Mouse (Mus musculus) myocyte (in vitro differentiated cells): ENCODE data around the gene Arhgef17. TPM values are rescaled to one million over a fixed set of nuclear protein-coding genes. Genes with fewer than 3 reads are reported as not detected.

Experiments
- H3K27me3 ChIP-seq: one replicate; pipeline ENCODE4 v1.6.1; 2011; ENCODE audit not compliant: control insufficient read depth, insufficient read depth, insufficient read length
- H3K36me3 ChIP-seq: one replicate; pipeline ENCODE4 v1.6.1; 2011; ENCODE audit not compliant: control insufficient read depth, insufficient read depth
- H3K4me2 ChIP-seq: one replicate; pipeline ENCODE4 v1.6.1; 2011; ENCODE audit warnings: low read depth, control low read depth
- H3K4me3 ChIP-seq: one replicate; pipeline ENCODE4 v1.5.1; 2011; ENCODE audit warnings: mild to moderate bottlenecking, control low read depth, moderate library complexity
- H3K79me2 ChIP-seq: one replicate; pipeline ENCODE4 v1.6.1; 2011; ENCODE audit not compliant: control insufficient read depth, insufficient read depth
- H3ac ChIP-seq: one replicate; pipeline ENCODE4 v1.6.1; 2011; ENCODE audit not compliant: control insufficient read depth, insufficient read length
- CEBPB ChIP-seq: IDR thresholded peaks from 2 replicates; pipeline ENCODE4 v1.6.1; 2011; ENCODE audit warnings: mild to moderate bottlenecking, moderate library complexity; ENCODE audit not compliant: poor library complexity, insufficient read depth, severe bottlenecking
- E2F4 ChIP-seq: IDR thresholded peaks from one replicate; pipeline ENCODE4 v1.6.1; 2011; ENCODE audit warnings: mild to moderate bottlenecking, control low read depth, moderate library complexity; ENCODE audit not compliant: insufficient read depth
- MAX ChIP-seq: IDR thresholded peaks from one replicate; pipeline ENCODE4 v1.6.1; 2011; ENCODE audit warnings: low read depth, mild to moderate bottlenecking, control low read depth
- MYOD1 ChIP-seq, 3 experiments: IDR thresholded peaks; one replicate each; pipeline ENCODE4 v1.6.1; 2011; ENCODE audit warnings: control low read depth in 2 of 3, low read depth in 2 of 3, mild to moderate bottlenecking in 2 of 3, moderate library complexity in 1 of 3; ENCODE audit not compliant: insufficient read length in 2 of 3, control insufficient read depth in 1 of 3
- MYOG ChIP-seq, 3 experiments: IDR thresholded peaks; one replicate each; pipeline ENCODE4 v1.6.1; 2011; ENCODE audit warnings: control low read depth in 2 of 3, low read depth in 2 of 3, mild to moderate bottlenecking in 2 of 3; ENCODE audit not compliant: insufficient read length in 2 of 3, control insufficient read depth in 1 of 3, insufficient read depth in 1 of 3
- POLR2A ChIP-seq: IDR thresholded peaks from one replicate; pipeline ENCODE4 v1.6.1; 2011; ENCODE audit warnings: low read depth, mild to moderate bottlenecking, control low read depth, moderate library complexity; ENCODE audit not compliant: insufficient read length
- POLR2AphosphoS2 ChIP-seq: IDR thresholded peaks from one replicate; pipeline ENCODE4 v1.6.1; 2011; ENCODE audit warnings: low read depth, control low read depth; ENCODE audit not compliant: insufficient read length
- REST ChIP-seq: IDR thresholded peaks from one replicate; pipeline ENCODE4 v1.6.1; 2011; ENCODE audit warnings: mild to moderate bottlenecking, control low read depth, moderate library complexity; ENCODE audit not compliant: insufficient read depth, insufficient read length
- SRF ChIP-seq: IDR thresholded peaks from one replicate; pipeline ENCODE4 v1.6.1; 2011; ENCODE audit warnings: low read depth; ENCODE audit not compliant: control insufficient read depth, insufficient read length
- TCF12 ChIP-seq: IDR thresholded peaks from one replicate; pipeline ENCODE4 v1.6.1; 2011; ENCODE audit warnings: mild to moderate bottlenecking, control low read depth; ENCODE audit not compliant: poor library complexity, insufficient read depth, severe bottlenecking
- TCF3 ChIP-seq: IDR thresholded peaks from one replicate; pipeline ENCODE4 v1.6.1; 2011; ENCODE audit warnings: low read depth, control low read depth; ENCODE audit not compliant: insufficient read length
- USF1 ChIP-seq: IDR thresholded peaks from one replicate; pipeline ENCODE4 v1.6.1; 2011; ENCODE audit warnings: low read depth, mild to moderate bottlenecking, control low read depth, moderate library complexity
- polyA plus RNA-seq: library from polyadenylated mRNA; unstranded; fragments of >200 nt; fragmentation: generic; extraction: Trizol; gene quantifications from one replicate; pipeline ENCODE4 v1.2.1, GENCODE M21; 2012; ENCODE audit warnings: missing spikeins

The Arhgef17 gene
- polyA plus RNA-seq, 1 experiment = 24.7 TPM

GRCm38 (mm10) chr7:100932481-100933007 is 637 bp upstream of the Arhgef17 start:
- Histone ChIP-seq H3K4me3 (peak overlapping the region; percentile 75), H3K36me3 (no peaks in the 10 kb centered on the region), H3K79me2 (peaks cover 33% of the 10 kb centered on the region)

DNA sequence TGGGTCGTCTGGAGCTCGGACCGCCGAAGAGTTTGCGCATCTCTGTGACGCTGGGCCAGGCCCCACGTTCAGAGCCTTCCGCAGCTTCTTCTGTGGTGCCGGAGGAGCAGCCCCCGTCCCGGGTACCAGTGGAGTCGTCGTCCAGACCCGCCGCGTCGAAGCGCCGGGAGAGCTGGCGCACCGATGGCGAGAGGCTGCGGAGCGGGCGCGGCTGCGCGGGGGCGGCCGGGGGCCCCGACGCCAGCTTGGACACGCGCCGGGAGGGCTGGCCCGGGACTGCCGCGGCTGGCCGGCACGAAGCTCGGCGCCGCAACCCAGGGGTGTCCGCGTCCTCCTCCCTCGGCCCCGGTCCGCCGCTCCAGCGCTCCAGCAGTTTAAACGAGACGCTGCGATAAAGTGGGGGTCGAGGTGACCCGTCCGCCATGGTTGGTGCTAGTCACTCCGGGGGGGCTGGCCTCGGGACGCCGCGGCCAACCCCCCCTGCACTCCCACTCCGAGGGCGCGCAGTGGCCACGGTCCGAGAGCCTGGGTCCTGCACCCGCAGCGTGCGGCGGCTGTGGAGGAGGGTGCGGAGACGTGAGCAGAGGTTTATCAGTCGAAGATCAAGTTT is 486 bp downstream of the Arhgef17 start:
- H3K36me3 ChIP-seq = no peaks in the 10 kb centered on the region
- peaks cover 45% of the 10 kb centered on the region for H3K79me2 ChIP-seq
- no peak for TF ChIP-seq E2F4
- no peak for TF ChIP-seq SRF
- no peak for TF ChIP-seq REST
- peak; percentile 54 for TF ChIP-seq POLR2A
- TF ChIP-seq MAX = no peak
- peak in 1 of 3 experiments; percentile 22 for TF ChIP-seq MYOD1 (IDR thresholded peaks at IDR 0.05; ENCODE audit: control insufficient read depth in 1 of 3, insufficient read length in 2 of 3, low read depth in 2 of 3)
- TF ChIP-seq MYOG (IDR thresholded peaks at IDR 0.05; ENCODE audit: control insufficient read depth in 1 of 3, insufficient read depth in 1 of 3, insufficient read length in 2 of 3, low read depth in 2 of 3) = no peak
- no peak for TF ChIP-seq TCF3
- peak overlapping the region; percentile 75 for H3K4me3 ChIP-seq
- peak overlapping the region; percentile 95 for H3K4me2 ChIP-seq
- H3K27me3 ChIP-seq = no peaks in the 10 kb centered on the region
- H3ac ChIP-seq = peak overlapping the region; percentile 94

More at GRCm38 (mm10) chr7:100932481-100933007, 637 bp upstream of the Arhgef17 start:
- H3ac ChIP-seq = peak overlapping the region; percentile 94
- H3K27me3 ChIP-seq = no peaks in the 10 kb centered on the region
- TF ChIP-seq POLR2A (peak; percentile 47), MAX (no peak), E2F4 (no peak), POLR2AphosphoS2 (peak; percentile 84), CEBPB (no peak), TCF12 (no peak), REST (no peak), MYOG (IDR thresholded peaks at IDR 0.05; ENCODE audit: control insufficient read depth in 1 of 3, insufficient read depth in 1 of 3, insufficient read length in 2 of 3, low read depth in 2 of 3) (no peak), SRF (peak; percentile 15)
- peak overlapping the region; percentile 95 for H3K4me2 ChIP-seq

DNA sequence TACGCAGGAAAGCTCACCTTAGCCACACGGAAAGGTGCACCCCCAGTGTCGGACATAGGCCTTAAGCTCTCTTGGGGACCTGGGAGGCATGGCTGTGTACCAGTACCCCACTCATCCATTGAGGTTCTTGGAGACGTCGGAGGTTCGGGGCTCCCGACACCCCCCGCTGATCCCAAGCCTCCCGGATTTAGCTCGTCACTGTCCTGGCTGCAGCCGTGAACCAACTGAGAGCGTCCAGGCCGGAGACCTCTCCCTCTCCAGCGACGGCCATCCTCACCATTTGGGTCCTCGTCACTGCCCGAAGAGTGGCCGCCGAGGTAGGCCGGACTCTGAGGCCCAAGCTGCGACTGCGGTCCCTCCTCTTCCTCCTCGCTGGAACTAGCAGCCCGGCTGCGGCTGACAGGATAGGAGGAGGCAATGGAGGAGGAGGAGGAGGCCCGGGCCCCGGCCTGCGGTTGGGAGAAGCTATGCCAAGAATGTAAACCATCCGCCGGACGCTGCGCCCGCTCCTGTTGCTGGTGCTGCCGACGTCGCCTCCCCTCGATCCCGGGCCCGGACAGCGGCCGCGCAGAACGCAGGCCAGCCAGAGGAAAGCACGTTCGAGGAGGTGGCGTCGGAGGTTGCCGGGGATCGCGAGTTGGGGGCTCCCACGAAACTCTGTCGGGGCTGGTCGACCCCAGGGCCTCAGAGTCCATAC is 1.1 kb downstream of the Arhgef17 start:
- Histone ChIP-seq H3K36me3 (no peaks in the 10 kb centered on the region), H3K4me3 (peak overlapping the region; percentile 75), H3ac (peak overlapping the region; percentile 94), H3K27me3 (no peaks in the 10 kb centered on the region), H3K4me2 (peak overlapping the region; percentile 97), H3K79me2 (peaks cover 51% of the 10 kb centered on the region)
- TF ChIP-seq TCF3 = no peak
- no peak for TF ChIP-seq E2F4
- TF ChIP-seq REST = no peak
- no peak for TF ChIP-seq USF1
- TF ChIP-seq MYOD1 (IDR thresholded peaks at IDR 0.05; ENCODE audit: control insufficient read depth in 1 of 3, insufficient read length in 2 of 3, low read depth in 2 of 3) = peak in 2 of 3 experiments; percentile 1 to 22
- no peak for TF ChIP-seq MAX
- TF ChIP-seq MYOG (IDR thresholded peaks at IDR 0.05; ENCODE audit: control insufficient read depth in 1 of 3, insufficient read depth in 1 of 3, insufficient read length in 2 of 3, low read depth in 2 of 3) = peak in 1 of 3 experiments; percentile 63
- TF ChIP-seq CEBPB = no peak
- peak; percentile 64 for TF ChIP-seq POLR2A
- no peak for TF ChIP-seq SRF
- no peak for TF ChIP-seq TCF12
- TF ChIP-seq POLR2AphosphoS2 = peak; percentile 7

- Histone ChIP-seq H3K27me3 (no peaks in the 10 kb centered on the region), H3K4me3 (peak overlapping the region; percentile 75), H3K36me3 (no peaks in the 10 kb centered on the region), H3K79me2 (peaks cover 61% of the 10 kb centered on the region), H3K4me2 (peak overlapping the region; percentile 97), H3ac (peak overlapping the region; percentile 94)
- TF ChIP-seq TCF3 = no peak
- TF ChIP-seq SRF = no peak
- TF ChIP-seq POLR2AphosphoS2 = no peak
- no peak for TF ChIP-seq MAX
- no peak for TF ChIP-seq MYOG (IDR thresholded peaks at IDR 0.05; ENCODE audit: control insufficient read depth in 1 of 3, insufficient read depth in 1 of 3, insufficient read length in 2 of 3, low read depth in 2 of 3)
- TF ChIP-seq CEBPB = no peak
- no peak for TF ChIP-seq REST
- no peak for TF ChIP-seq E2F4
- no peak for TF ChIP-seq TCF12
- no peak for TF ChIP-seq MYOD1 (IDR thresholded peaks at IDR 0.05; ENCODE audit: control insufficient read depth in 1 of 3, insufficient read length in 2 of 3, low read depth in 2 of 3)
- no peak for TF ChIP-seq USF1
- TF ChIP-seq POLR2A = no peak
These were observed 2.1 kb downstream of the Arhgef17 start for GRCm38 (mm10) chr7:100929639-100930303.
